Mouse (Mus musculus) erythroid progenitor cell, adult 5-6 weeks (primary cell): ENCODE results near the gene Hist1h2bn. TPM values are rescaled to one million over a fixed set of nuclear protein-coding genes. Genes with fewer than 3 reads are reported as not detected.
A peak's percentile ranks its signal among the peaks of the same experiment; 100 is the strongest.

Source experiments
- ATAC-seq: replicated peaks from 2 replicates; pipeline ENCODE4 v1.8.0; 2016; ENCODE audit warnings: moderate number of reproducible peaks, mild to moderate bottlenecking, moderate TSS enrichment, inconsistent platforms; ENCODE audit not compliant: poor library complexity, low FRiP score, severe bottlenecking
- total RNA-seq, 2 experiments: library from RNA; stranded (forward) in 1 of 2; stranded (reverse) in 1 of 2; fragments of 150-400 nt in 1 of 2; fragments of 186-747, 209-891 nt in 1 of 2; gene quantifications; 2 replicates each; pipeline versions ENCODE4 v1.2.3 to v1.2.4; 2015 to 2017; ENCODE audit warnings: low replicate concordance in 2 of 2

Hist1h2bn gene
- total RNA-seq, 2 experiments from 2014 or later = 1,688 to 7,011 TPM

GRCm38 (mm10) chr13:21722993-21723836 lies 30.7 kb upstream of the Hist1h2bn start:
- ATAC-seq = no peak

GRCm38 (mm10) chr13:21727948-21728572 lies 25.9 kb upstream of the Hist1h2bn start:
- no peak for ATAC-seq

GRCm38 (mm10) chr13:21729544-21729943 lies 24.4 kb upstream of the Hist1h2bn start:
- no peak for ATAC-seq

DNA sequence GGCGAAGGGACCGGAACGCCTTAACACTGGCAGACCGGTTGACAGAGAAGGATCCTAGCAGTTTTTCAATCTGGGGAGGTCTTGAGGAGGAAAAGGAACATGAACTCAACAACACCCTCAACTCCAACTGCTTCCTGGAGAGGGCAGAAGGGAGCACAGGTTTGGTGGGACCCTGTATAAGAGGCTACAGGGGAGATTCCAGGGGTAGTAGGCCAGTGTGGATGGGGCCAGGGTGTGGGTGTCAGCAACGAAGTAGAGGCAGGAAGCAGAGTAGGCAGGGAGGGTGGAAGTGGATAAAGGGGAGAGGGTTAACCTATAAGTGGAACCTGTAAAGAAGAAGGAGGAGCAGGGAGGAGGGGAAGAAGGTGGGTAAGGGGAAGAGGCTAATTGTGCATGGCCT lies 20.5 kb upstream of the Hist1h2bn start:
- no peak for ATAC-seq

DNA sequence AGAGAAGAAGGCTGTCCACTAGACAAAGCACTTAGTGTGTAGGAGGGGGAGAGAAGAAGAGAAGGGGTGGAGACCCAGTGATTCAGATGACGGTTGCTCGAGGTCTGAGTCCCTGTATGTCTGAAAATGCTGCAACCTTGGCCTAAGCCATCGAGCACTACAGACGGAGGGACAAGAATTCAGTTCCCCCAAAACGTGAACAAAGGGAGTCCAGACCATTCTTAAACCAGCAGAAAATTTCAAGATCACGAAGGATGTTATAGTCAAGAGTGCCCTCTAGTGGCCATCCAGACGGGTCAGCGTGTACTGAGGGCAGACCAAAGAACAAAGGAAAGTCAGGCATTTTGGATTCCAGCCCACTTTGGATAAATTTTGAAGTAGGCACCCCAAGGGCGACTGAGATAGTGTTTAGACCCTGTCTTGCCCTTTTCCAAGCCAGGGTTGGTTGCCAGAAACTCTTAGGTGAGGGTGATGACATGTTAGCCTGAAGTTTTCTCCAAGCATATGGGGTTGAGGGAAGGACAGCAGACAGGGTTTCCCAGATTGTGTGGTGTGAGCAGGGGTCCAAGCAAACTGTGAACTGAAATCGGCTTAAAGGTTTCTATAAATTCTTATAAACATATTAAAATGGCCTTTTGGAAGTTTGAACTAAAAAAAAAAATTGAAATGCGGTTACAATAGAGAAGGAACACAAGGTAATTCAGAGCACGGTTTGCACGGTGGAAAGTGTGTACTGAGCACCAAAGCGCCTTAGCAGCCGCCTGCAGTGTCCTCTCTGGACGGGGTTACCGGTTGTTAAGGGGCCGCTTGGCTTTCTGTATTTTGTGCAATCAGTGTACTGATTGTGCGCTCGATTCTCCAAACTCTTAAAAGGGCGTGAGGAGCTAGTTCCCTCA lies 19.7 kb upstream of the Hist1h2bn start:
- peak; percentile 68 for ATAC-seq

DNA sequence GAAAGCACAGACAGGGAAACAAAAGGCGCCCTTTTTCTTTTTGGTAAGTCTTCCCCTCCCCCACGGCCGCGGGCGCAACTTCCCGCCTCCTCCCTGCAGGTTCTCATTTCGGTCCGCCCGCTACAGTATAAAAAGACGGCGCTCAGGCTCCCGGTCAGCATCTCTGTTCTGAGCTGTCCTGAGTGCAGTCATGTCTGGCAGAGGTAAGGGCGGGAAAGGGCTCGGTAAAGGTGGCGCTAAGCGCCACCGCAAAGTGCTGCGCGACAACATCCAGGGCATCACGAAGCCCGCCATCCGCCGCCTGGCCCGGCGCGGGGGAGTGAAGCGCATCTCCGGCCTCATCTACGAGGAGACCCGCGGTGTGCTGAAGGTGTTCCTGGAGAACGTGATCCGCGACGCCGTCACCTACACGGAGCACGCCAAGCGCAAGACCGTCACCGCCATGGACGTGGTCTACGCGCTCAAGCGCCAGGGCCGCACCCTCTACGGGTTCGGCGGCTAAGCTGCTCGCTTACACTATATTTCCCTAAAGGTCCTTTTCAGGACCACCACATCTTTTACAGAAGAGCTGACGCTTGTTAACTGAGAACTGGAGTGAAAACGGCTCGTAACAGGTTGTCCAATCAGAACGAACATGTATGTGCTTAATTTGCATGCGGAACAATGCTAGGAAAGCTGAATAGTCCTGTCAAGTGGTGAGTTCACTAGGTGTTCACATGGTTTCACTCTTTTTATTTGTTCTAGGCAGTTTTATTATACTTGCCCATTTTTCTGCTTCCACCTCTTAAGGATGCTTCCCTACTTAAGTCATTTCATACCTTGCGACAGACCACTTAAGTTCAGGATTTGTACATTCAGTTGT lies 18.8 kb upstream of the Hist1h2bn start, which contains the start of gene Hist1h4j:
Gene Hist1h4j (plus strand): TSS at position 159 of the 862 bp plus-strand sequence.
- ATAC-seq = peak; percentile 89

GRCm38 (mm10) chr13:21745006-21745405 lies 8.9 kb upstream of the Hist1h2bn start:
- no peak for ATAC-seq

GRCm38 (mm10) chr13:21749387-21750158 lies 4.3 kb upstream of the Hist1h2bn start:
- 0 out of 2 replicates have a peak, but pooled peaks have one; percentile 4 for ATAC-seq

DNA sequence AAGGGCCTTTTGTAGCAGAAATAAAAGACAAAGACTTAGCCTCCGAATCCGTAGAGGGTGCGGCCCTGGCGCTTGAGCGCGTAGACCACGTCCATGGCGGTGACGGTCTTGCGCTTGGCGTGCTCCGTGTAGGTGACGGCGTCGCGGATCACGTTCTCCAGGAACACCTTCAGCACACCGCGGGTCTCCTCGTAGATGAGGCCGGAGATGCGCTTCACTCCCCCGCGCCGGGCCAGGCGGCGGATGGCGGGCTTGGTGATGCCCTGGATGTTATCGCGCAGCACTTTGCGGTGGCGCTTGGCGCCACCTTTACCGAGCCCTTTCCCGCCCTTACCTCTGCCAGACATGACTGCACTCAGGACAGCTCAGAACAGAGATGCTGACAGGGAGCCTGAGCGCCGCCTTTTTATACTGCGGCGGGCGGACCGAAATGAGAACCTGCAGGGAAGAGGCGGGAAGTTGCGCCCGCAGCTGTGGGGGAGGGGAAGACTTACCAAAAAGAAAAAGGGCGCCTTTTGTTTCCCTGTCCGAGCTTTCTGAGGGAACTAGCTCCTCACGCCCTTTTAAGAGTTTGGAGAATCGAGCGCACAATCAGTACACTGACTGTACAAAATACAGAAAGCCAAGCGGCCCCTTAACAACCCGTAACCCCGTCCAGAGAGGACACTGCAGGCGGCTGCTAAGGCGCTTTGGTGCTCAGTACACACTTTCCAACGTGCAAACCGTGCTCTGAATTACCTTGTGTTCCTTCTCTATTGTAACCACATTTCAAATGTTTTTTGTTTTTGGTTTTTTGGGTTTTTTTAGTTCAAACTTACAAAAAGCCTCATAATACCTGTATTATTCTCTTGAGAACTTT lies 3.5 kb upstream of the Hist1h2bn start, which contains the start of gene Hist1h4k:
Gene Hist1h4k (minus strand): TSS at position 347 of the 859 bp plus-strand sequence.
- peak; percentile 51 for ATAC-seq

DNA sequence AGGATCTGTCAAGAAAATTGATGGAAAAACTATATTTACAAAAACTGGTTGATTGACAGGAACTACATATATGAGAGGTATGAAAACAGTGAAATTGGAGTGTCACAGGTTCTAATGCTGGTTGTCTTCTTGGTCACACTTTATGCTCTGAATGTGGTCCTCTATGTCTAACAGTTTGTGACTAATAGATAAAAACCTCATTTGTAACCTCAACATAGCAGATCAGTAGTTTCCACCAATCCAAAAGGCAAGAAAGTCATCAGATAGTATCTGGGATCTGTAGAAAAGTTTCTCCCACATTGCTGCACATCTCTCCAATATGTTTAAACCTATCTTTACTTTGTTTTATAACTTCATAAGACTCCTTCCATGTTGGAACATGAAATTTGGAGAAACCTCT lies 2.5 kb upstream of the Hist1h2bn start:
- no peak for ATAC-seq

DNA sequence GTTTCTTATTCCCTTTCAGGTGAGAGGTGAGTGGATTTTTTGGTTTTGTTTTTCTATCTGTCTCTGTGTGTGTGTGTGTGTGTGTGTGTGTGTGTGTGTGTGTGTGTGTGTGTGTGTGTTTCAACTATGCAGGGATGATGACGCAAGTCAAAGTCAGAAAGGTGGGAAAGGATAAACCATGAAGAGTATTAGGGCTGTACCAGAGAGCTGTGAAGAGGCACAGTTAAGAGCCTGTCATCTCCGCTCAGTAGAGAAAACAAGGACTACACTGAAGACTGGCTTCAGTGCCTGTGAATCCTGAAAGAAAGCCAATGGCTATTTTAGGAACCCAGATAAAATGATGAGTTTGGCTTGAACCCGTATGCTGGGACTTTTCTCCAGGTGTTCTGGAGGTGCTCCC lies 2.1 kb upstream of the Hist1h2bn start:
- ATAC-seq = no peak

DNA sequence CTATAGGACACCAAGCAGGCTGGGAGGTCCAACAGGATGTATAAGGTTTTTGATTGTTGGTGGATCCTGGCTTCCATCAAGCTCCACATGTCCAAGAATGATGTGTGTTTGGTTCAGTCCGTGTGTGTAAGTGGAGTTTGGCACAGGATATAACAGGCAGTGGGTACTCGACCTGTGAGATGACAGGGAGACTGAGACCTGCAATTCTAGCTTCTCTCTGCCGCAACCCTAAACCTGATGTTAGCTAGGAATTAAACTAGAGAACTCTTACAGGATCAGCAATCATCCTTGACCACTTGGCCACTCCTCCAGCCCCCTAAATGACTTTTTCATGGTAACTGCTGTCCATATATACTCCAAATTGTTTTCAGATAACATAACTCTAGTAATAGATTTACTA lies 1.6 kb upstream of the Hist1h2bn start:
- peak; percentile 7; the same call in 1 of the 2 replicates for ATAC-seq

DNA sequence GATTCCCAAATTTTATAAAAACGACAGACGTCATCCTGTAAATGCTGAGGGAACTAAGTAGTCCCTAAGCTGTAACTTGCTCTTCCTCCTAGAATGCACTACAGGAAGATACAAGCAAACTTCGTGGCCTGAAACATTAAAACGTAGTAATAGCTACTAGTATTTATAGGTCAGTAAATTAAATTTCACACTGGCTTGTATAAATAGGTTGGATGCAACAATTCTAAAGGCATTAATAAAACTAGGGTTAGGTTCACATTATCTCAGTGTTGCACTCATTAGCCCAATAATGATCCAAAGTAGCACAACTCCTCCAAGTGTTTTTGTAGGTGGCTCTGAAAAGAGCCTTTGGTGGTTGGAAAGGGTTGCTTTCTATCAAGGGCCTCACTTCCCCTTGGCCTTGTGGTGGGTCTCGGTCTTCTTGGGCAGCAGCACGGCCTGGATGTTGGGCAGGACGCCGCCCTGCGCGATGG lies 836 bp upstream of the Hist1h2bn start:
- ATAC-seq = 0 out of 2 replicates have a peak, but pooled peaks have one; percentile 4

DNA sequence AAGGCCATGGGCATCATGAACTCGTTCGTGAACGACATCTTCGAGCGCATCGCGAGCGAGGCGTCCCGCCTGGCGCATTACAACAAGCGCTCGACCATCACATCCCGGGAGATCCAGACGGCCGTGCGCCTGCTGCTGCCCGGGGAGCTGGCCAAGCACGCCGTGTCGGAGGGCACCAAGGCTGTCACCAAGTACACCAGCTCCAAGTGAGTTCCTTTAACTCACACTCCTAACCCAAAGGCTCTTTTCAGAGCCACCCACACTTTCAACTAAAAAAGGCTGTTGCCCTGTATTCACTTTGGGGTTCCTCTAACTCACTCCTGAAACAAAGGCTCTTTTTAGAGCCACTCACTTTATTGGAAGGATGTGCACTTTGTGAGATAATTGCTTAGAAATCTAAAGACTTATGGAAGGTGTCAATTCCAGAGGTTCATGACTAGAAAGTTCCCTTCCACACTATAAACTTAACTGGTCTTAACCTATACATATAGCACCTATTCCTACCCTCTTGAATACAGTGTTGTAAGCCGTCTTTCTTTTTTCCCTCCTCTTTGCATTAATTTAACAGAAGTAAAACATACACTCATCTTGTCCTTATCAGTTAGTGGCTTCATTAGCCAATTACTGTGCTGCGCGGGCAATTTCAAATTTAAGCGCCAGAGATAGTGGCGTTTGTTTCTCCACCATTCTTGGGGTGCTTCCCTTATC lies 525 bp downstream of the Hist1h2bn start:
- peak; percentile 44 for ATAC-seq

GRCm38 (mm10) chr13:21755707-21756106 lies 1.8 kb downstream of the Hist1h2bn start:
- no peak for ATAC-seq
